Mouse (Mus musculus) cerebellum, adult (tissue): ENCODE measurements around the gene Dap3.
"Not testable (repeated sequence)": the region's sequence is repeated elsewhere in the genome, so short reads cannot be mapped to it uniquely, and the experiment has no call there.

ENCODE experiments used
- ATAC-seq: cut with Nextera tagmentation; 2 replicates; pipeline ENCODE4 v1.9.2; 2017; ENCODE audit warnings: mild to moderate bottlenecking, moderate library complexity, mixed read lengths; ENCODE audit not compliant: insufficient number of reproducible peaks, low FRiP score, low TSS enrichment

Dap3 gene

DNA sequence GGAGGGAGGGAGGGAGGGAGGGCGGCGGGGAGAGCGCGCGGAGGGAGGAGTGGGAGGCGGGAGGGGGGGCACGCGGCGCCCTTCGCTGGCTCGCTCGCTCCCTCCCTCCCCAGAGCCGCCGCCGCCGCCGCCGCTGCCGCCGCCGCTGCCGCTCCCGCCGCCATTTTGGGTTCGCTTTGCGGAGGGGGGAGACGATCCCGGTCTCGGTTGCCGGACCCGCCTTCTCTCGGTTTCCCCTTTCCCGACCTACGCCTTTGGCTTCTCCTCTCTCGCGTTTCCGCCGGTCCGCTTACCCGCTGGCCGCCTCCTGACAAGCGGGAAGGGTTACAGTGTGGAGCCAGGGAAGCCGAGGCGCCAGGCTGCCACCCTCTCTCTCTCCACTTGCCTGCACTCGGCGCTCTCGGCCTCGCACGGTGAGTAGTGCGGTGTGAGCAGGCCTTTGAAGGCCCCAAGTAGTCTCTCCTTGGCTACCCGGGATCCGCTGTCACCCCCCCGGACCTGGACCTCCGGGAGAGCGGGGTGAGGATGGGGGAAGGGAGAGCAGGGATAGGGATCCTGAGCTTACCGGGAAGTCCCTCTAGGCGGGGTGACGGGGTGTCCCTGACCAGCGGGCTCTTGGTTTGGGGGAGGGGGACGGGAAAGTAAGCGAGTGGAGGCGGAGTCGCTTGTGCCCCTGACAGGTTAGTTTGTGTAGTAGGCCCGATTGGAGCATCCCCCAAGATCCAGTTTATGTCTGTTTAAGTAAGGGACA is at the start of gene Dap3, which contains the start of gene Ash1l:
Gene Dap3 (minus strand): TSS at position 606 of the 751 bp plus-strand sequence.
Gene Ash1l (plus strand): TSS at position 47 of the 751 bp plus-strand sequence.
- ATAC-seq = peak; percentile 83

DNA sequence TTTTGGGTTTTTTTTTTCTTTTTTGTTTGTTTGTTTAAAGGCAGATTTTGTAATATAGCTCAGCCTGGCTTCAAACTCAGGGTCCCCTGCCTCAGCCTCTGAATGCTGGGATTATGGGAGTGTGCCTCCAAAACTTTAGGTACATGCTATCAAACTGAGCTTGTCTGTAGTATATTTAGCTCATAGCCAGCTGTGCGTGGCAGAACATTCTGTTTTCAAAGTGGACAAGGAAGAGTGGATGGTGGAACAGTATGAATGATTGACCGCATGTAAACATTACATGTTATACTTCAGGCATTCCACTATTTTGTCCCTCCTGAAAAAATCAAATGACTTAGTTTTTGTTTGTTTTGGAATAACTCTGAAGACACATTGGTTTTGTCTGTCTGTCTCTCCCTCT is 41.8 kb upstream of the Dap3 start:
- ATAC-seq = no peak

DNA sequence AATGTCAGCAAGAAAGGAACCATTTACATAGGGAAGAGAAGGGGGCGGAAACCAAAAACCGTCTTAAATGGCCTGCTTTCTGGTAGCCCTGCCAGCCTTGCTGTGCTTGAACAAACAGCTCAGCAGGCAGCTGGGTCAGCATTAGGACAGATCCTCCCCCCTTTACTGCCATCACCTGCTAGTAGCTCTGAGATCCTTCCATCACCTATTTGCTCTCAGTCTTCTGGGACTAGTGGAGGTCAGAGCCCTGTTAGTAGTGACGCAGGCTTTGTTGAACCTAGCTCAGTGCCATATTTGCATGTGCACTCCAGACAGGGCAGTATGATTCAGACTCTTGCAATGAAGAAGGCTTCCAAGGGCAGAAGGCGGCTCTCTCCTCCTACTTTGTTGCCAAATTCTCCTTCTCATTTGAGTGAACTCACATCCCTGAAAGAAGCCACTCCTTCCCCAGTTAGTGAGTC is 33.0 kb upstream of the Dap3 start:
- no peak for ATAC-seq

DNA sequence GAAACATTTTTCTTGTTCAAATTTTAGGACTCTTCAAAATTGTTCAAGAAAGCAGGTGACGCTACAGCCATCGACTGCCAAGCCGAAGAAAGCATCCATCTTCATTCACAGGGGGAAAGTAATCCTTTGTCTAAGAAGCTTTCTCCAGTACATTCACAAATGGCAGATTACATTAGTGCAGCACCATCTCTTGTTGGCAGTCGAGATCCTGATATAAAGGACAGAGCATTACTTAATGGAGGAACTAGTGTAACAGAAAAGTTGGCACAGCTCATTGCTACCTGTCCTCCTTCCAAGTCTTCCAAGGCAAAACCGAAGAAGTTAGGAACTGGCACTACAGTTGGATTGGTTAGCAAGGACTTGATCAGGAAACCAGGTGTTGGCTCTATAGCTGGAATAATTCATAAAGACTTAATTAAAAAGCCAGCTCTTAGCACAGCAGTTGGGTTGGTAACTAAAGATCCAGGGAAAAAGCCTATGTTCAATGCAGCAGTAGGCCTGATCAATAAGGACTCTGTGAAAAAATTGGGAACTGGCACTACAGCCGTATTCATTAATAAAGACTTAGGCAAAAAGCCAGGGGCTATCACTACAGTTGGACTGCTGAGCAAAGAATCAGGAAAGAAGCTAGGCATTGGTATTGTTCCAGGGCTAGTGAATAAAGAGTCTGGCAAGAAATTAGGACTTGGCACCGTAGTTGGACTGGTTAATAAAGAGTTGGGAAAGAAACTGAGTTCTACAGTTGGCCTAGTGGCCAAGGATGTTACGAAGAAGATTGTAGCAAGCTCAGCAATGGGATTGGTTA is 30.4 kb upstream of the Dap3 start:
- ATAC-seq = no peak

DNA sequence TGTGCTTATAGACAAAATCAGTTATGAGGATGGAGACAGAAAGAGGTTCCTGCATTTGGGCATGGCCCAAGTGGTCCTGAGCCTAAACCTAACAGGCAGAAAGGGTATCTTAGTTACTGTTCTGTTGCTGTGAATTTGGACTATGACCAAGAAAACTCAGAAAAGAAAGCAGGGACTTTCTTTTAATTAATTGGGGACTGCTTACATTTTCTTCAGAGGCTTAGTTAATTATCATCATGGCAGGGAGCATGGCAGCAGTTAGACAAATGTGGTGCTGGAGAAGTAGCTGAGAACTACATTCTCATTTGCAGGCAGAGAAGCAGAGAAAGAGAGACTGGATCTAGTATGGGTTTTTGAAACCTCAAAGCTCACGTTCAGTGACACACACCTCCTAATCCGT is 24.0 kb upstream of the Dap3 start:
- no peak for ATAC-seq

DNA sequence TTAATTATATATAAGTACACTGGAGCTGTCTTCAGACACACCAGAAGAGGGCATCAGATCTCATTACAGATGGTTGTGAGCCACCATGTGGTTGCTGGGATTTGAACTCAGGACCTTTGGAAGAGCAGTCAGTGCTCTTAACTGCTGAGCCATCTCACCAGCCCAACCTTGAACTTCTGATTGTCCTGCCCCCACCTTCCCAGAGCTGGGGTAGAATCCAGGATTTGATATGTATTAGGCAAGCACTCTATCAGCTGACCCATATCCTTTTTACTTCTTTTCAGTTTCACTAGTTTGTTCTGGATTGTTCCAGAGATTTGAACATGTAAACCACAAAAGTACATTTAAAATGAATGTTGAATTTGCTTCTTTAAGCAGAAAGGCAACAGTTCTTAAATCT is 12.2 kb upstream of the Dap3 start:
- ATAC-seq = not testable (repeated sequence)

DNA sequence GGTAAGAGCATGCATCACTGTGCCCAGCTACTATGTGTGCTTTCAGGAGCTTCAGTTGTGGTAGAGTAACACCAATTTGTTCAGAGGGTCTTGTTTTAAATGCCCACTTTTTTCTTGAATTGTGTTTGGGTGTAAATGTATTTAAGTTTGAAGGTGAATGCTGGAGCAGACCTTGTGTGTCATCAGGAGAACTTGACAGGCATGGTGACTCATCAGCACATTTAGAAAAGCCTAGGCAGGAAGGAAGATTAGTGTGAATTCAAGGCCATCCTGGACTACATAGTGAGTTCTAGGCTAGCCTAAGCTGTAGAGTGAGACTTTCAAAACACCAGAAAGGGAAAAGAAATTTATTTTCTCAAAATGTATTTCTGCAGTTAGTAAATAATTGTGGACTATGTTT is 2.8 kb upstream of the Dap3 start:
- ATAC-seq = no peak

DNA sequence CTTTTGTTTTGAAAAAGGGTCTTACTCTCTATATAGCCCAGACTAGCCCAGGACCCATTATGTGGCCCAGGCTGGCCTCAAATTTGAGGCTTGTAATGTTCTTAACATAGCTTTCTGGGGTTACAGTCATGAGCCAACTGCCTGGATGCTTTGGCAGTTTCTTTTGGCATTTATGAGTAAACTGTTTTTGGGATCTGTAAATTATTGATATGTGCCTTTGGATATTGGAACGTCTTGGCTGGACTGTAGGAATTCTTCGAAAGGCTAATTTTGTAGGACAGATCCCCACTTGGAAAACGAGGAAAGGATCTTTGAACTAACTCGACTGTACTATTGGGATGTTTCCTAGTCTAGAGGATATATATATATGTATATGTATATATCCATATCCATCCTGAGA is 2.3 kb upstream of the Dap3 start:
- ATAC-seq = no peak

DNA sequence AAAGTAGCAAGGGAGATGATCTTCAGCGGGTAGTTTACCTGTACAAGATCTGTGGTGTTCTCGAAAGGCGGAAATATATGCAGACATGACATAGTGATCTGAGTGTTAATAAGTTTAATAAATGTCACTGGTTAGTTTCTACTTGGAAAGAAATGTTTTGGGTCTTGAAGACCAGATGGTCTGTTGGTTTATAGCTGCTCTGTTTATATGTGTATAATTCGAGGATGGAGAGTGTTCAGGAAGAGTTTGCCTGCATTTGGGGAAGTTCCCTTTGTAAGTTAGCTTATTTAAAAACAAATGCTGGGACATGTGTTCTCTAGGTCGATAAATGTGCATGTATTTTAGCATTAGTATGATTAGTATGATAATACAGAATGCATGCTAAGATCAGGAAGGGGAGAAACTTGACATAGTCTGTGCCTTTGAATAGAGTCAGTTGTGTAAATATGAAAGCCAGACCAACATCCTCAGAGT is 383 bp upstream of the Dap3 start:
- no peak for ATAC-seq

DNA sequence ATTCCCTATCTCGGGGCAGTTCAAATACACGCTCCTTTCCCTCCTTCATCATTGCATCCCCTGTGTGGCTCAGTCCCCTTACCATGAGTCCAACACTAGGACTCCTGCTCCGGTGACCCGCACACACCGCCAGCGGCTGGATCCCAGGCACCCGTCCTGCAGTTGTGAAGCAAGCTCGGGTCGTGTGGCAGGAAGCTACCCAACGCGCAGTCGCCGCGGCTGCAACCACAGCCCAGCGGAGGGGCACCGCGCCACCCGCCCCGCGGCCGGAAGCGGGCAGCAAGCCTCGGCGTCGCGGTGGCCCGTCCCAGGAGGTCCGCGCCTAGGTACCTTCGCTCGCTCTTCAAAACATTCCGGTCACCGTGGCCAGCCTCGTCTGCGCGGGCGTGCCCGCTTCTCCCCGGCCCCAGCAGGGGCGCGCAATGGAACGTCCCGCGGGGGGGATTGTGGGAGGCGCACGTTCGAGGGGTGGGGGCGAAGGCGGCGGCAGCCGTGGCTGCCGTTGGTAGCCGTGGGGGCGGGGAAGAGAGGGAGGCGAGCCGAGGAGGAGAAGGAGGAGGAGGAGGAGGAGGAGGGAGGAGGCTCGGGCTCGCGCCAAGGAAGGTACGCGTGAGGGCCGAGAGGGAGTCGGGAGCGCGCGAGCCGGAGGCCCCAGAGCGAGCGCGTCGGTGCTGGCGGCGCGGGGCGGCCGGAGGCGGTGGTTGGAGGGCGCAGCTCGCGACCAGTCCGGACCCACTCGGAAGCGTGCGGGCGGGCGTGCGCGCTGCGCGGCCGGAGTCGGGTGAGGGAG is 1.0 kb downstream of the Dap3 start:
- ATAC-seq = peak; percentile 86

DNA sequence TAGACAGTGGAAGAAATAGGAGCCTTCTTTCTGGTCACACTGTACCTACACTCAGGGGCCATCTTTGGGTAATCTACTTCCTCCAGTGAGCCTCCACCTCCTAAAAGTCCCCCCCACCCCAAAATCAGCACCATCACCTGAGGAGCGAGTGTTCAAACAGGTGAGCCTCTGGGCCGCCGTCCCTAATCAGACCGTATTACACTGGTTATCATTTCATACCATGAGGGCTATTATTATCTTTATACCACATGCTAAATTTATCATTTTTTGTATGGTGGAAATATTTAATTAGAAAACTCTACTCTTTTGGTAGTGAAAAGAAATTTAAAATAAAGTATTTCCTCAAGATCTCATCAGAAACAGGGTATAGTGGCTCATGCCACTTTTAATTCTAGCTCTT is 6.9 kb downstream of the Dap3 start:
- no peak for ATAC-seq

DNA sequence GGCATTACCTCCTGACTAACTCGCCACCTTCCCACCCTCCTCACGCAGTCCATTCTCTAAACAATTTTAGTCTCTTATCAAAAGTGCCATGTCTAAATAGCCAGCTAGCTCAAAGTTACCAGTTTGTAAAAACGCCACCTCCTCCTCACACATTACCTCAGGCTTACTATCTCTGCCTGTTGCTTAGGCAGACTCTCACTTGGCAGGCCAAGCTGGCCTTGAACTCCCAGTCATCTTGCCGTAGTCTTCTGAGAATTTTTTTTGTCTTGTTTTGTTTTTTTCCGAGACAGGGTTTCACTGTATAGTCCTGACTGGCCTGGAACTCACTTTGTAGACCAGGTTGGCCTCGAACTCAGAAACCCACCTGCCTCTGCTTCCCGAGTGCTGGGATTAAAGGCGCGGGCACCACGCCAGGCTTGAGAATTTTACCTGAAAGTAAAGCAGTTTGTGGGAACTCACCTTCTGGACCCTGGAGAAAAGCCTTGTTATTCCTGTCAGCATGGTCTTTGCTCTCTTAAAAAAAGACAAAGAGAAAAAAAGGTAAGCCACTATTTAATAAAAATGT is 8.6 kb downstream of the Dap3 start:
- ATAC-seq = no peak

DNA sequence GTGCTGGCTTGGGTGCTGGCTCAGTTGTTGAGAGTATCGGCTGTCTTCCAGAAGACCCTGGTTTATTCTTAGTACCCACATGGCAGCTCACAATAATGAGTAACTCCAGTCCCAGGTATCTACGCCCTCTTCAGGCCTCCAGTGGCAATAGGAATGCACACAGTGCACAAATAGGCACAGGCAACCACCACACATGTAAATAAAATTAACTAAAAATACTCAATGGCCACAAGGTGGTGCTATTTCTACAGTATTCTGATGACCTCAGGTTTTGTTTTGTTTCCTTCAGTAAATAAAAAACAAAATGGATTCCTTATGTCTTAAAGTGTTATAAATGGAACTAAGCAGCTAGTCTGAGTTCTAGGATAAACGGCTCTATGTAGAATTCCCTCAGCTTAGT is 11.2 kb downstream of the Dap3 start:
- no peak for ATAC-seq

DNA sequence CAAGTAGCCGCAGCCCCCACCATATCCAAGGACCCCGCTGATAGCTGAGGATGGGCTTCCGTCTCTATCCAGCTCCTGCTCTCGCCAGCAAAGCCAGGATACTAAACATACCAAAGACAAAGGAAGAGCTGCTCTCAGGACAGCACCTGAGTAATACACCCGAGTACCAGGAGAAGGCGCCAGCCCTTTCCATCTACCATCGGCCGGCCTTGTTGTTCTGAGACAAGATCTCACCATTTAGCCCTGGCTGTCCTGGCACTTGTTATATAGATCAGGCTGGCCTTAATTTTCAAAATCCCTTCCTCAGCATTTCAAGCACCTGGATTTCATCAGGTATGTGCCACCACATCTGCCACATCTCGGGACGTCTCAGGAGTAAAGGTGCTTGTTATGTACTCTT is 11.9 kb downstream of the Dap3 start:
- ATAC-seq = no peak

DNA sequence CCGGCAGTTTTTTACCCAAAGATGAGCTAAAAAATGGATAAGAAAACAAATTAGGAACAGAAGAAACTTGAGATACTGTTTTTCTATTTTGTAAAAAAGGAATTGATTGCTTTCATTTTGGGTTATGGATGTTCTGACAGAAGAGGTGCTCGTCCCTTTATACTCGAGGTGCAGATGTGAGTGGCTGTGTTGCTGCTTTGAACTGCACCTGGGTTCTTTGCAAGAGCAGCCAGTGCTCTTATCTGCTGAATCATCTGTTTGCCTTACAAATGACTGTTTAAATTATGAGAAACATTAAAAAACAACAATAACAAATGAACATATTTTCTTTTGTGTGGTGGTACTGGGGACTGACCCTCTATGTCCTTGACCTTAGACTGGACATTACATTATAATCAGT is 21.5 kb downstream of the Dap3 start:
- no peak for ATAC-seq

DNA sequence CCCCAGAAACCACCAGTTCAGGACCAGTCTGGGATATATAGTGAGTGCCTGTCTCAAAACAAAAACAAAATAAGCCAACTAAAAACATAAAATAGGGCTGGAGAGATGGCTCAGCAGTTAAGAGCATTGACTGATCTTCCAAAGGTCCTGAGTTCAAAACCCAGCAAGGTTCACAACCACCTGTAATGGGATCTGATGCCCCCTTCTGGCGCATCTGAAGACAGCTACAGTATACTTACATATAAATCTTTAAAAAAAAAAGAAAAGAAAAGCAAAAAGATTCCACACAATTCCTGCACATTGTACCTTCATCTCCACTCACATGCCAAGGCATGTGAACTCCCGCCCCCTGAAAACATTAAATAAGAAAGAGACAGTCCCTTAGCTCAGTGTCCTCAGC is 25.3 kb downstream of the Dap3 start:
- no peak for ATAC-seq

DNA sequence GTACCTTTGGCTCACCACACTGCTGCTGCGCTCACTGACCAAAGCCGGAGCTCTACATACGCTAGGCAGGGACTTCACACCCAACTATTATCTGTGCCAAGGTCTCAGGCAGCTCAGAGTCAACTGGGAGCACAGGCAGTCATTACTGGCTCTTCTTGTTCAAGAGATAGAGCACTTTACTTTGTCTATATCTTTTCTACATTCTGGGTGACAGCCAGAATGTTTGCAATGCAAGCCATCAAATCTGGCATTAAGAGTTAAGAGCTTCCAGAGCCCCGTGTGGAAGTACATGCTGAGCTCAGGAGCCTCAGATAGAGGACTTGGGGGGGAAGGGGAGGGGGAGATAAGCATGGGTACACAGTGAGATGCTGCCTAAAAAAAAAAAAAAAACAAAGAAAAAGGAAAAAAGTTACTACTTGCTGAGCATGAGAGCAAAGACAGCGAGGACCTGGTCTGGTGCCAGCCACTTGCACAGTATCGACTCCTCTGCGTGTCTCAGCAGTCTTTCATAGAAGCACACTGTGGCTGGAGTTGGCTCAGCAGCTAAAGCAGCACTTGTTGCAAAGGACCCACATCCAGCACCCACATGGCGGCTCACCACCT is 26.9 kb downstream of the Dap3 start:
- no peak for ATAC-seq

DNA sequence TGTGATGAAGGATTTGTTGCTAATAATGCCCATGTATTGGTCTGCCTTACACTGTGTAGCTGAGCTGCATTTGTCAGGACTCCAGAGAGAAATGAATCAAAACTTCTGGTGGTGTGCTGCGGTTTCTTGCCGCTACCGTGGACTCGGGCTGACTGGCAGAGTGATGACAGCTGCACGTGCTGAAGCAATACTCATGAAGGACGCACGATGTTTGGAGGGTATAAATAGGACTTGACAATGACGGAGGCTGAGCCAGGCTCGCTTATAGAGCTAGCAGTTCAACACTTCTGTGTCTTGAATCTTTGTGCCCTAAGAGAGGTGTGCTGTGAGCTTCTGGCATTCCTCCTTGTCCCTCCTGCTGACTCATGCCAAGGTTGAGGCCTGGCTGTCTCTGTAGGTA is 29.6 kb downstream of the Dap3 start:
- no peak for ATAC-seq

DNA sequence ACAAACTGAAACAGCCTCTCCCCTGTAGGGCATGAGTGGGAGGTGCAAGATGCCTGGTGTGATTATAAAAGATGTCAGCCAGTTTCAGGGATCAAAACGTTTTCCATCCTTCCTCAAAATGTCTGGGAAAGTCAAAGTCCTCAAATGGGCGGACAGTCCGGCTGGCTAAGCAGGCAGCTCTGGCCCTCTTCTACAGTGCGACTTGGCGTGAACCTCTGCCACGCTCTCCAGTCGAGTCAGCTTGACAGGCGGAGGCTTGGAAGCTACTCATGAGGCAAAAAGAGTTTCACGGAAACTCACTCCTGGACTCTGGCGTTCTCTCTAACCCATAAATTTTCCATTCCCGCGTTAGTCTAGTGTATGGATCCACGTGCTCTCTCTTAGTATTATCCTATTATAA is 32.0 kb downstream of the Dap3 start:
- no peak for ATAC-seq

DNA sequence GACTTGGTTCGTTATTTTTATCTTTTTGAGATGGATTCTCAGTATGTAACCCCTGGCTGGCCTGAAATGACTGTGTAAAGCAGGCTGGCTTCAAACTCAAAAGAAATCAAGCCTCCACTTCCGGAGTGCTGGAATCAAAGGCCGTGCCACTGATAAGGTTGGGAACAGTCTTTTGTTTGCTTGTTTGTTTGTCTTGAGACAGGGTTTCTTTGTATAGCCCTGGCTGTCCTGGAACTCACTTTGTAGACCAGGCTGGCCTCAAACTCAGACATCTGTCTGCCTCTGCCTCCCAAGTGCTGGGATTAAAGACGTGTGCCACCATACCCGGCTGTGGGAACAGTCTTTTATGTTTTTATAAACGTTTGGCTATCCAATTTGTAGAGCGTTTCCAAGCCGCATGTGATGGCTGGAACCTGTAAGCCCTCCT is 36.6 kb downstream of the Dap3 start:
- ATAC-seq = no peak
